Mouse (Mus musculus): ENCODE results near the gene Serinc5.

The Serinc5 gene

DNA sequence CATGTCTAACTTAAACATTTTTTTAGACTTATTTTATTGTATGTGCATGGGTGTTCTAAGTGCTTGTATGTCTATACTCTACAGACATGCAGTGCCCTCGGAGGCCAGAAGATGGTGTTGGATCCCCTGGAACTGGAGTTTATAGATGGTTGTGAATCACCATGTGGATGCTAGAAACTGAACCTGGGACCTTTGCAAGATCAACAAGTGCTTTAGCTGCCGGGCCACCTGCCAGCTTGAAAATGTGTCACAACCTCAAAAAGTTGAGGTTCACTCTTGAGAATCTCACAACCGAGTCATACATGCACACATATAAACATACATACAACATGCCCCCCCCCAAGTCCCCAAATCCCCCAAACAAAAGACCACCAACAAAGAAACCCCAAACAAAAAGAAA, 129.0 kb downstream of the Serinc5 start:
- in situ Hi-C loops (cut with MboI, MseI) = loop anchor here (5.0 to 25.0 kb wide), 2 partner anchors 163 to 828 kb away; partner anchors contain the start of gene Spz1

DNA sequence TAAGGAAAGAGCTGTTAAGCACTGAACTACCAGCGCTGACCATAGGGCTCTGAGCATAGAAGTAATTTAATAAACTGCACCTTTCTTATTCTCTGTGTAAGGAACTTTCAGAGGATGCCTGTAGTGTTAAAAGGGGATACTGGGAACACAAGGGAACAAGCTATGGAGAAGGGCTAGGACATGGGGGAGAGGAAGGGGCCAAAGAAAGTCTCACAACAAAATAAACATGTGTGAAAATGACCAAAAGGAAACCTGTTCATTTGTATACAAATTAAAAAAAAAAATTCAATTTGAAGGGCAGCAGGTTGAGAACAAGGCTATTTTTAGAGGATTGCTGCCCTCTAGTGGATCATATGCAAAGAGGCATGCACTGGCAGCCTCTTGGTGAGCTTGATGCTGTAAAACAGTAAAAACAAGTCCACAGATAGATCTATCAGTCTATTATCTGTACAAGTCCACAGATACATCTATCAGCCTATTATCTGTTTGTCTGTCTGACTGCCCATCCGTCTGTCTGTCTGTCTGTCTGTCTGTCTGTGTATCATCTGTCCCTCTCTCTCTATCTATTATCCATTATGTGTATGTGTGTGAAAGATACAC, 129.9 kb downstream of the Serinc5 start:
- in situ Hi-C loops (cut with MboI, MseI) = loop anchor here (5.0 to 25.0 kb wide), 2 partner anchors 163 to 828 kb away; partner anchors contain the start of gene Spz1

DNA sequence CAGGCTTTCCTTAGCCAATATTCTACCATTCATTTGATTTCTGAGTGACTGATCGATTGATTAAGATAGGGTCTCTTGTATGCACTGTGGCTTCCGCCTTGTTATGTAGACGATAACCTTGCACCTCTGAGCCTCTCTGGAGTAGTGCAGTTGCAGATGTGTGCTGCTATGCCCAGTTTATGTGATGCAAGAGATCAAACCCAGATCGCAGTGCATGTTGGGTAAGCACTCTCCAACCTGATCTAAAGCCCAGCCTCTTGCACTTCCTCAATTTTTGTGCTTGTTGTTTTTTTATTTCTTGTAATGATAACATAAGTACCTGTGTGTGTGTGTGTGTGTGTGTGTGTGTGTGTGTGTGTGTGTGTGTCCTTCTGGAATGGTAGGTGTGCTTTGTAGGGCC, 132.0 kb downstream of the Serinc5 start:
- in situ Hi-C loops (cut with MboI, MseI) = loop anchor here (5.0 to 25.0 kb wide), 2 partner anchors 166 to 831 kb away; partner anchors contain the start of gene Spz1

DNA sequence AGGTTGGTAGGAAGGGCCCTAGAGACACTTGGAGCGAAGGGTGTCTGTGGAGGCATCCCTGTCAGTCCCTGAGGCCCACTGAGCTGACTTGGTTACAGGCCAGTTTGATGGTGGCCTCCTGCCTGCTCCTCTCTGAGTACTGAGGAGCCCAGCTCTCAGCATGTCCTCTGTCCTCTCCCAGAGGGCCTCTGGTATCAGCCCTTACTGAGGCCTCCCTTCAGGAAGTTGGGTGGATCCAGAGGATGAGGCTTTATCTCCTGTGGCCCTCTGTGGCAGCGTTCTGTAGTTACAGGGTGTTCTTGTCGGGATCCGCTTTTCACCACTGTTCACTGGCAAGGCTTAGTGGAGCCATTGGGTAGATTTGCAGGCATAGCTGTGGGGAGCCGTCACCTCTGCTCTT, 132.4 kb downstream of the Serinc5 start:
- in situ Hi-C loops (cut with MboI, MseI) = loop anchor here (5.0 to 25.0 kb wide), 2 partner anchors 166 to 831 kb away; partner anchors contain the start of gene Spz1

DNA sequence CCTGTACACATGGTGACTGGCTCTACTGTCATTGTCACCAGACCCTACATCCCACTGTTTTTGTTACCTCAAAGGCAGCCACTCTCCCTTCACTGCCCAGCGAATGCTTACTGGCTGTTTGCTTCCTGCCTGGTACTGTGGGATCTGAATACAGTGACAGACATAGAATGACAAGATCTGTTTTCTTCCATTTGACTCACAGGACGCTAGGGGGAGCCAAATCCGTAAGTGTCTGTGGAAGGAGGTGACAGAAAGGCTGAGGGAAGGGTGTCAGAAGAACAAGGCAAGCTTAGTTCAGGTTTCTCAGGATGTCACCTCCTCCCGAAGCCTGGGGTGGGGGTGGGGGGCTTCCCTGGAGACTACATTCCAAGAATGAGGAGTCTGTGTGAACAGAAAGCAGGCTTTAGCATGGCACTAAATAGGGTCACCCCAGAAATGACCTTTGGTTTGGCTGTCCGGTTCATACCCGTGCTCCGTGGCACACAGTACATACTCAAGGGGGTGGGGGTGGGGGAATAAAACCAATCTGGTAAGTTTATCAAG, 140.2 kb downstream of the Serinc5 start:
- in situ Hi-C loops (cut with MboI, MseI) = loop anchor here (10.0 kb wide), 1 partner anchor 494 kb away; no protein-coding TSS in a partner anchor

DNA sequence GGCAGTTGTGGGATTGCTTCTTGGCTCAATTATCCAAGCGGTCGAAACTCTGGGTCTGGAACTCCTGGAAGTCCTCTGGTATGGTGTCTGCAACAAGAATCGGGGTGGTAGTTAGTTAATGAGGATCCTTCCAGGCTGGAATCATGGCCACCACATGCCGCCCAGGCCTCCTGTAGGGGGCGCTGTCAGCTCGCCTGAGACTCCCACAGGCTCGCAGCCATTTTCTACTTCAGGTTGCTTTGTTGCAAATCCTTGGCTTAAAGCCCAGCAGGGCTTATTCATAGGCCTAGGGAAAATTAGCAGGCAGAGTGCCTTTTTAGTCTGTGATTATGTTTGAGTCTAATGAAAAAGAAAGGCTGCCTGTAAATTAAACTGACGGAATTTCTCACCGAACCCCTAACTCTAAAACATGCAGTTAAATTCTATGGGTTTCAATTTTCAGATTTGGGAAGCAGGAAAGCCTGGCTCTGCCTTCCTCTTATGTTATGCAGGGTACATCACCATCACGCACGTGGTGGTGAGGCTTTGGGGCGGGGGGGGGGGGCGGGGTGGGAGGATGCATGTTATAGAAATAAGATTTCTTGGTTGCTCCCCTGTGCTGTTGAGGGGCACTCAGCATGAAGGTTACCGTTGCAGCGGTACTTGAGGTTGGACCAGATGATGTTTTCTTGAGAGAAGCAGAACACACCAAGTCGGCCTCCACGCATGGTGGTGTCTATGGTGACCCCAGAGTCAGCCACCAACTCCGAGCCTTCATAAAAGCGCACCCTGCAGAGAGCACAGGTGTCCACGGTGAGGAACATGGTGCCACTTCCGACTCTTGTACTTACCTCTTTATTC, 141.1 kb downstream of the Serinc5 start:
- in situ Hi-C loops (cut with MboI, MseI) = loop anchor here (10.0 kb wide), 1 partner anchor 493 kb away; no protein-coding TSS in a partner anchor

DNA sequence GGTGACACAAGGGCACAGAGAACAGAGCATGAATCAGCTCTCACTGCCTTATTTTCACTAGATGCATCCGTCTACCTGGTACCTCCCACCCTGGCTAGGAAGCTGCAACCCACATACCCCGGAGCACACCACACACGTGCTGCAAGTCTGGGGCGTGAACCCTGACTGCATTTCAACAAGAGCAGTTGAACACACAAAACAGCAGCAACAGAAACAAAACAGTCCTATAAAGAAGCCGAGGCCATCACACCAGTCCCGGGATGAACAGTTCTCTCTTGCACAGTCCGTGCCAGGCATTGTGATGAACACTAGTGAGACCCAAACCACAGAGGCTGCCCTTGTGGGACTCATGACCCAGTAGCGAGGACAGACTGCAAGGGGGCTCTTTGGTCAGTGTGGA, 142.8 kb downstream of the Serinc5 start:
- in situ Hi-C loops (cut with MboI, MseI) = loop anchor here (10.0 kb wide), 1 partner anchor 491 kb away; no protein-coding TSS in a partner anchor

DNA sequence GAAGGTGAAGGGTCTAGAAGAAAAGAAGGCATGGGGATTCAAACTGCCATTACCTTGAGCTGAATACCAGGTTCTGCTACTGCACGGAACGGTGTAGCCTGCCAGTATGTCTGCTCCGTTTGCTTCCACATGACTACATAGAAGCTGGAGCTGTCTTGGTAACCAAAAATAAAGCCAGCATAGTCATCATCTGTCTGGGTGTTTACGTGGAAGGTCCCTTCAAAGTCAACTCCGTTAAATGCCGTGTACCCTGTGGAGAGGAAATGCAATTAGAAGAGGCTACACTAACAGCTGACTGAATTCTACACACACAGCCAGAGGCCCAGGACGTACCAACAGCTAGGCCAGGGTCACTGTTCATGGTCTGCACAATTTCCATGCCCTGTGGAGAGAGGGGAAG, 144.1 kb downstream of the Serinc5 start:
- in situ Hi-C loops (cut with MboI, MseI) = loop anchor here (10.0 kb wide), 1 partner anchor 490 kb away; no protein-coding TSS in a partner anchor

DNA sequence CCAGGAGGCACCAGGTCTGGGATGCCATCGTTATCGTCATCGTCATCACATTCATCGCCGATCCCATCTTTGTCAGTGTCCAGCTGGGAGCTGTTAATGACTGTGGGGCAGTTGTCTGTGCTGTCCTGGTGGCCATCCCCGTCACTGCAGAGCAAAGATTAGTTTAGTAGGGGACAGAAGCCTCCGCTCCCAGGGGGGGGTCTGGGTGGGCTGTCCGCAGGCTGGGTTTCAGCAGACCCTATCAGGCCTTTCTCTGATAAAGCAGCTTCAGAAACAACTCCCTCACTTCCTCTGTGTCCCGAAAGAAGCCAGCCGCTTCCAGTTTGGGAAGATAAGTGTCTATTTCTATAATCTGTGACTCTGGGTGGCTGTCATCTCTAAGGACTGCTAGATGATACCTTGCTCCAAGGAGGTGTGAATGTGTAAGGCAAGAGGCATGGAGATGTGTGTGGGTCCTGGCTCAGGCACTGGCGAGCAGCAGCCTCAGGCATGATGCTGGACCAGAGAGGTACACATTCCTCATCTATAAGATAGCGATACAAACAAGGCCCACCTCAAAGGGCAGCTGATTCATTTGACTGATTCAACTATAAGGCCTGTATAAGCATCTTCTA, 147.2 kb downstream of the Serinc5 start:
- in situ Hi-C loops (cut with MboI, MseI) = loop anchor here (10.0 kb wide), 1 partner anchor 487 kb away; no protein-coding TSS in a partner anchor

DNA sequence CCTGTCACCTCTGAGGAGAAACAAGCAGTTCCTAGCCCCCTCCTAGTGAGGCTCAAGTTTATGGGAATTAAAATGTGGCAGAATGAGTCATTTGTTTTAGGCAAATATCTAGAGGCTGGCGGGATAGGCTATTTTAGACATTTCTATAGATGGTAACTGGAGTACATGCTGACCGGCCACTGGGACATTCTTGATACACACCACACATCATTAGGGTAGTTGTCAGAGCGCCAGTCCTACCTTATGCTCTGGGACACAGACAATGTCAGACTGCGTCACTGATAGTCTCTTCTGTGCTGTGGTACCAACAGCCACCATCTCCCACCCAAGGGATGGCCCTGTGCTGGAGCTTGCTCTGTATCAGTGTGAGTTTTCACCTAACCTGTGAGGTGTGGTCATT, 148.2 kb downstream of the Serinc5 start:
- in situ Hi-C loops (cut with MboI, MseI) = loop anchor here (10.0 kb wide), 1 partner anchor 486 kb away; no protein-coding TSS in a partner anchor

DNA sequence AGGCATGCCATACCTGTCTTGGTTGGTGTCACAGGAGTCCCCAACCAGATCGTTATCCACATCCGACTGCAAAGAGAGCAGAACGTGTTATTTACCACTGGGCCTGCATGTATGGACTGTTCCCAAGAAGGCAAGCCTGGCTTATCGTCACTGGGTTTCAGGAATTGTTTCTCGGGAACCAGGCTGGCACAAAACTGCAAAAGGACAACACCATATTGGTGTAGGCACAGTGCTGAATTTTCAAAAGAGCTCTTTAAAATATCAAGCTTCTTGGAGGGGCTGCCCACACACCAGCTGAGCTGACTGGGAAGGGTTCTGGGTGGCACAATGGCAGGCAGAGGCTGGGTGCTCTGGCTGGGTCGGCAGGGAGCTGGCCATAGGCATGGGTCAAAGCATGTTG, 149.6 kb downstream of the Serinc5 start:
- in situ Hi-C loops (cut with MboI, MseI) = no loop called here

All from regulatory T cell (primary cell).